Mouse (Mus musculus) kidney, embryonic 15.5 days (tissue): ENCODE results near the gene St6galnac3. TPM values are rescaled to one million over a fixed set of nuclear protein-coding genes. Genes with fewer than 3 reads are reported as not detected.

Experiments
- ATAC-seq: fragments of 200-750 bp; cut with Nextera tagmentation; replicated peaks from 2 replicates; pipeline ENCODE4 v1.8.0; 2017; ENCODE audit warnings: moderate TSS enrichment; ENCODE audit not compliant: low FRiP score
- H3K27ac ChIP-seq: fragments of 300-500 bp; sonication (generic); 2 replicates; pipeline ENCODE4 v1.5.1; 2015; ENCODE audit warnings: mild to moderate bottlenecking, inconsistent platforms
- H3K27me3 ChIP-seq: fragments of 300-500 bp; sonication (generic); 2 replicates; pipeline ENCODE4 v1.6.1; 2015; ENCODE audit warnings: inconsistent platforms
- H3K36me3 ChIP-seq: fragments of 300-500 bp; sonication (generic); 2 replicates; pipeline ENCODE4 v1.6.1; 2015; ENCODE audit warnings: inconsistent platforms
- H3K4me1 ChIP-seq: fragments of 300-500 bp; sonication (generic); 2 replicates; pipeline ENCODE4 v1.6.1; 2015; ENCODE audit warnings: inconsistent platforms
- H3K4me2 ChIP-seq: fragments of 300-500 bp; sonication (generic); 2 replicates; pipeline ENCODE4 v1.6.1; 2015; ENCODE audit warnings: moderate library complexity, mild to moderate bottlenecking, inconsistent platforms
- H3K4me3 ChIP-seq: fragments of 300-500 bp; sonication (generic); replicated peaks from 2 replicates; pipeline ENCODE4 v1.5.1; 2015; ENCODE audit warnings: mild to moderate bottlenecking, inconsistent platforms
- H3K9ac ChIP-seq: fragments of 300-500 bp; sonication (generic); 2 replicates; pipeline ENCODE4 v1.6.1; 2015; ENCODE audit warnings: mild to moderate bottlenecking, inconsistent platforms
- H3K9me3 ChIP-seq: fragments of 300-500 bp; sonication (generic); replicated peaks from 2 replicates; pipeline ENCODE4 v1.6.1; 2016; ENCODE audit warnings: inconsistent platforms
- WGBS: fragments of 180-500 bp; shearing (Covaris S2); methylation state at CpG from one replicate; pipeline ENCODE4 v1.1.7; 2015; ENCODE audit warnings: mixed read lengths; 5-methylcytosine and 5-hydroxymethylcytosine counted together
- polyA plus RNA-seq: library from polyadenylated mRNA; unstranded; fragments of >200 nt; fragmentation: Nextera tagmentation; extraction: Ambion mirVana; gene quantifications from 2 replicates; pipeline ENCODE4 v1.2.1, GENCODE M21; 2015

Gene St6galnac3
- polyA plus RNA-seq, 1 experiment from 2014 or later = 65.5 TPM

DNA sequence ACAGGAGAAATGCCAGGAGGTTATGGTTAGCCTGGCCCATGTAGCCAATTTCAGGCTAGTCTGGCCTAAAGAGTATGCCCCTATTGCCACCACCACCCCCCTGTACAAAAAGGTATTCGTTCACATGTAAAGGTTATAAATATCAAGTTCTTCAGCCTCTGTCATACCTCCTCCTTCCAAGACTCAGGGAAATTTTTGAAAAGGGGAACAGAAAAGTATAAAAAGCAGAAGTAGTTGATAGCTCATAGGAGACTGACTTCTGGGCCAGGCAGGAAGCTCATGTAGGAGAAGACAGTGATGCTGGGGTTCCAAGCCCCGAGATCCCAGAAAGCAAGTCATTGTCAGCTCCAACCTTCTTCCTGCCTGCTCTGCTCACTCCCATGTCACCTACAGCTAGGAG, 158.9 kb downstream of the St6galnac3 start:
- no peaks in the 10 kb centered on the region for H3K36me3 ChIP-seq
- H3K9ac ChIP-seq = no peak overlapping the region
- H3K27me3 ChIP-seq = no peaks in the 10 kb centered on the region
- H3K4me2 ChIP-seq = no peak overlapping the region
- peaks cover 16% of the 10 kb centered on the region; the same call in 1 of the 2 replicates for H3K4me1 ChIP-seq
- no peak overlapping the region for H3K4me3 ChIP-seq
- ATAC-seq = no peak
- no peaks in the 10 kb centered on the region for H3K9me3 ChIP-seq
- whole genome bisulfite sequencing = 79% methylated on average over 2 of the region's 2 CpGs
- no peak overlapping the region for H3K27ac ChIP-seq

DNA sequence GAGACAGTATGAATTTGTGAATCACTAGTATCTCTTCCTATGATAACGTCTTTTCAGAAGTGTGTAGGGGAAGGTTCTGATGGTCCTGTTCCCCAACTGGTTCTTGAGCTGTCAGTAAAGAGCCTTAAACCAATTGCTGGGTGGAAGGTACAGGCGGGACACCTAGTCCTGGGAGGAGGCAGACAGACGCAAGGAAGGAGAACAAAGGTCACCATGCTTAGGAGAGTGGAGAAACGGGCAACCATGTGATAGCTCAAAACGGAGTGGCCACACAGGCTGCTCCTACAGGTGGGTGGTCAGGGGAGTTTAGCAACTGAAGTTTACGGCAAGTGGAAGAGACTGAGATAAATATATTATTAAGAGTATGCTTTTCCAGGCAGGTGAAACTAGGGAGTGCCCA, 164.1 kb downstream of the St6galnac3 start:
- Histone ChIP-seq H3K27ac (no peak overlapping the region), H3K9me3 (no peaks in the 10 kb centered on the region), H3K4me1 (peaks cover 8% of the 10 kb centered on the region; the same call in 1 of the 2 replicates), H3K4me3 (no peak overlapping the region), H3K36me3 (no peaks in the 10 kb centered on the region), H3K9ac (no peak overlapping the region), H3K27me3 (no peaks in the 10 kb centered on the region), H3K4me2 (no peak overlapping the region)
- ATAC-seq = no peak
- 60% methylated on average over 6 of the region's 6 CpGs for WGBS

DNA sequence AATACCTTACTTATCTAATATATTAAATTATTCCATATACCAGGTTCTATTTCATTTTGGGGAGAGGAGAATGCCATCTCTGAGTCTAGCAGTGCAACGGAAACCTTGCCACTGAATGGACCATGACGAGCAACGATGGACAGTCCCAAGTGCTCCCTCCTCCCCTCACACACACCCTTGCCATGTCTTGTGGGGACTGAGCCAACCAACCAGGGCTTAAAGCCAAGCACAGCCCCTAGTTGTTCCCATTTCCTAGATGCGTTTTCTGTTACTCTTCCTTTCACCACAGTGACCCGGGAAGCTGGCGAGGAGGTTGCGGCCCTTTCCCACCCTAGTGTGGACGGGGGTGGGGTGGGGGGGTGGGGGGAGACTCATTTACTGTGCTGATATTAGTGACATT, 165.4 kb downstream of the St6galnac3 start:
- no peaks in the 10 kb centered on the region for H3K9me3 ChIP-seq

DNA sequence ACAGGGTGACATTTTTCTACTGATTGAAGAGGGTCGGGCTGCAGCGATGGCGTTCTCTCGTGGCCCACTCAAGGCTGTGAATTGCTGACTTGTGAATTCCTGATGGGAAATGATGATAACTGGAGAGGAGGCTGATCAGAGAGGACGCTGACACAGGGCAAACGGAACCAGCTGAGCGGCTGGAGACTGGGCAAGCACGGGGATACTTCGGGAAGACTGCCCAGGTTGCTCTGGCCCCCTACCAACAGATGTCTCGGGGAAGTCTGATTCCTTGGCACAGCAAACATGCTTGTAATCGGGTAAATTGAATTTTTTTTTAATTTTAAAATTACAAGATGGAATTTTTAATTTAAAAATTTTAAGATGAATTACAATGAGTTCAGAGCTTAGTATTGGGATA, 168.4 kb downstream of the St6galnac3 start:
- 62% methylated on average over 11 of the region's 11 CpGs for WGBS
- Histone ChIP-seq H3K4me1 (peaks cover 5% of the 10 kb centered on the region; the same call in 1 of the 2 replicates), H3K4me2 (no peak overlapping the region), H3K27me3 (no peaks in the 10 kb centered on the region), H3K9me3 (no peaks in the 10 kb centered on the region), H3K27ac (no peak overlapping the region), H3K4me3 (no peak overlapping the region), H3K36me3 (no peaks in the 10 kb centered on the region), H3K9ac (no peak overlapping the region)
- ATAC-seq = no peak

More for the DNA sequence above, 165.4 kb downstream of the St6galnac3 start:
- H3K27me3 ChIP-seq = no peaks in the 10 kb centered on the region
- H3K4me1 ChIP-seq = peaks cover 8% of the 10 kb centered on the region; the same call in 1 of the 2 replicates
- no peak overlapping the region for H3K4me3 ChIP-seq
- H3K4me2 ChIP-seq = no peak overlapping the region
- H3K36me3 ChIP-seq = no peaks in the 10 kb centered on the region
- 89% methylated on average over 8 of the region's 8 CpGs for WGBS
- H3K27ac ChIP-seq = no peak overlapping the region
- no peak overlapping the region for H3K9ac ChIP-seq
- ATAC-seq = no peak

DNA sequence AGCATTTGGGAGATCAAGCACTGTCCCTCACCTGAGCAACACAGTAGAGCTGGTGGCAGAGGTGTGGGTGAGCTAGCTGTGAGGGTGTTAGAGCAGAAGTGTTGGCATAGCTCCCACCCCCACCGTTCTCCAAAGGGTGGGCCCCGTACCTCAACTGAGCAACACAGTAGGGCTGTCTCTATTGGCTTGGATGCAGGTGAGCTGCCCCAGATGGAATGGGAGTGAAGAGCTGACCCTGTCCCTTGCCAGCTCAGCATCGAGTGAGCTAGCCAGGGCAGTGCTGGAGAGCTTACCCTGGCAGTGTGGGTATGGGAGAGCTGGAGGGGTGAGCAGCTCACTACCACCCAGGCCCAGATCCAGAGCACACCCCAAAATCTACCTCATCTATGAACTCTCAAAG, 171.3 kb downstream of the St6galnac3 start:
- Histone ChIP-seq H3K27me3 (no peaks in the 10 kb centered on the region), H3K27ac (no peak overlapping the region), H3K4me3 (no peak overlapping the region), H3K4me1 (no peaks in the 10 kb centered on the region), H3K36me3 (no peaks in the 10 kb centered on the region), H3K9me3 (no peaks in the 10 kb centered on the region), H3K9ac (no peak overlapping the region), H3K4me2 (no peak overlapping the region)
- no peak for ATAC-seq
- WGBS = 84% methylated on average over 3 of the region's 3 CpGs

DNA sequence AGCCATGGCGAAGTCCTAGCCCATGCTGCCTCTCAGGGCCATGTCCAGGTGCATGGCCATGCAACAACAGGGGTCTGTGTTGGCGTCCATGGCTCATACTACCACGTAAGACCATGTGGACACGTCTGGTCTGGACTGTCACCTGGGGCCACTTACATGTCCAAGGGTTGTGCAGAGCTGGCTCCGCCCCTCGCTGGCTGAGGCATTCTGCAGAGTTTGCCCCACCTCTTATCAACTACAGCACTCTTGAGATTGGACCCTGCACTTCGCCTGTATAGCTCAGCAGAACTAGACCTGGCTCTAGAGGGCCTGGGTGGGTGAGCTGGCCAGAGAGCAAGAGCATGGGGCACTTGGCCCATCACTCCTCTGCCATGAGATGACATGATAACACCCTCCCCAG, 171.7 kb downstream of the St6galnac3 start:
- no peaks in the 10 kb centered on the region for H3K36me3 ChIP-seq
- H3K27me3 ChIP-seq = no peaks in the 10 kb centered on the region
- 90% methylated on average over 7 of the region's 7 CpGs for WGBS
- H3K4me1 ChIP-seq = no peaks in the 10 kb centered on the region
- ATAC-seq = no peak
- H3K9ac ChIP-seq = no peak overlapping the region
- no peak overlapping the region for H3K4me3 ChIP-seq
- no peaks in the 10 kb centered on the region for H3K9me3 ChIP-seq
- no peak overlapping the region for H3K27ac ChIP-seq
- H3K4me2 ChIP-seq = no peak overlapping the region

DNA sequence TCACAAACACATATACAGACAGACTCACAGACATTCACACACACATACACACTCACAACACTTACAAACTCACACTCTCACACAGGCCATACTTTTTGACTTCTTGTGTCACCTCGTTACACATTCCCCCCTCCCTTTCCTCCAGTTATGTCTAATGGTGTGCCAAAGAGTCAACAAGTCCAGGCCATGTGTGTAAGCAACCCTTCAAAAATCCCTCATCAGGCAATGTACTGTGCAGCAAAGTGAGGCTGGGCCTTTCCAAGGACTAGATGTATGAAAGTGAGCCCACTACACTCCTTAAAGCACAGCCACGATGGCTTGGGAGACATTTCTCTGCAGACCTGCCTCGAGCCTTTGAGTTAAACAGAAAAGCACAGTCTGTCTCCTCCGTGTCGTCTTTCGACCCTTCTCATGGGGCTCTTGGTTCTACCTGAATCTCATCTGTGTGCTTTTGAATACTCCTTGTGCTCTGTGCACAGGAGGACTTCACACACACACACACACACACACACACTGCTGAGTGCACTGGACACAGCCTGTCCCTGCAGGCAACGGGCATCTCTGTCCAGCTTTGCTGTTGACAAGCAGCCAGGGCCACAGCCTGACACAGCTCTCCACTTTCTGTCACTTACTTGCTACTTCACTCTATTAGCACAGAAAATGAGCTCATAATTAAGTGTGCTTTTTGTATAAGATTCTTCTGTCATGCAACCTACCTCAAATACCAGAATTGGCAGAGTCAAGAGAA, 177.9 kb downstream of the St6galnac3 start:
- WGBS = 82% methylated on average over 7 of the region's 7 CpGs
- H3K9me3 ChIP-seq = no peaks in the 10 kb centered on the region
- ATAC-seq = no peak

DNA sequence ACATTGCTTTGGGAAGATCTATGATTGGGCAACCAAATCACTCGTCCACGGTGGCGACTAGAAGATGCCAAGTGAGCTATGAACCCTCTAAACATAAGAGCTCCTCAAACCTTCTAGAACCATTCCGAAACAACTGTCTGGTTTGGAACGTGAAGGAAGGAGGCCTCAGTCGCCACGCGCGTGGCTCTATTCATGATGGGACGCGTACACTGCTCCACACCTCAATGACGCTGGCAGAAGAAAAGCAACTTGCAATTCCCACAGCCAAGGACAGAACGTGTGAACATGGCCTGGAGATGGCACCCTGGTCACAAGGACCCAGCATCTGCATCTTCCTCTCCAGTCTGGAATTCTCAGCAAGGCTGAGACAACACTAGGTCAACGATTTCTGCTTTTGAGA, 185.1 kb downstream of the St6galnac3 start:
- Histone ChIP-seq H3K27me3 (no peaks in the 10 kb centered on the region), H3K9me3 (no peaks in the 10 kb centered on the region), H3K4me3 (no peak overlapping the region), H3K27ac (no peak overlapping the region), H3K36me3 (no peaks in the 10 kb centered on the region), H3K9ac (no peak overlapping the region), H3K4me1 (no peaks in the 10 kb centered on the region), H3K4me2 (no peak overlapping the region)
- WGBS = 91% methylated on average over 14 of the region's 14 CpGs
- no peak for ATAC-seq

More for the DNA sequence above, 177.9 kb downstream of the St6galnac3 start:
- H3K27ac ChIP-seq = no peak overlapping the region
- H3K4me3 ChIP-seq = no peak overlapping the region
- H3K4me2 ChIP-seq = no peak overlapping the region
- H3K27me3 ChIP-seq = no peaks in the 10 kb centered on the region
- no peaks in the 10 kb centered on the region for H3K36me3 ChIP-seq
- no peak overlapping the region for H3K9ac ChIP-seq
- H3K4me1 ChIP-seq = no peaks in the 10 kb centered on the region

DNA sequence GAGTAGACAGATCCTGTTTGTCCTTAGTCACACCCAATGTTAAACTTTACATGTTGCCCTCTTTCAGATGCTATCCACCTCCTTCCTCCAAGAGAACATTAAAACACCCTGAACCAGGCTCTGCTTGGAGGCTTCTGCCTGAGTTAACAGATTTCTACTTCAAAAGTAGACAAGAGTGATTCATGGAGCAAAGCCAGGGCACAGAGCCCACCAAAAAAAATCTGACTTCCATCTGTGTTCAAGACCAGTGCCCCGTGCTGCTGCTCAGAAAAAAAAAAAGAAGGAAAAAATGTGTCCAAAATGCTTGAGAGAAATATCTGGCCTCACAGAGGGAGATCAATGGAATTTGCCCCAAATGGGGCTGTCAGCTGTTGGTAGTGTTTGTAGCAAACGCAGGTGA, 186.6 kb downstream of the St6galnac3 start:
- Histone ChIP-seq H3K27me3 (no peaks in the 10 kb centered on the region), H3K4me1 (no peaks in the 10 kb centered on the region), H3K9ac (no peak overlapping the region), H3K27ac (no peak overlapping the region), H3K4me2 (no peak overlapping the region), H3K36me3 (no peaks in the 10 kb centered on the region), H3K9me3 (no peaks in the 10 kb centered on the region), H3K4me3 (no peak overlapping the region)
- 65% methylated on average over 2 of the region's 2 CpGs for WGBS
- no peak for ATAC-seq

DNA sequence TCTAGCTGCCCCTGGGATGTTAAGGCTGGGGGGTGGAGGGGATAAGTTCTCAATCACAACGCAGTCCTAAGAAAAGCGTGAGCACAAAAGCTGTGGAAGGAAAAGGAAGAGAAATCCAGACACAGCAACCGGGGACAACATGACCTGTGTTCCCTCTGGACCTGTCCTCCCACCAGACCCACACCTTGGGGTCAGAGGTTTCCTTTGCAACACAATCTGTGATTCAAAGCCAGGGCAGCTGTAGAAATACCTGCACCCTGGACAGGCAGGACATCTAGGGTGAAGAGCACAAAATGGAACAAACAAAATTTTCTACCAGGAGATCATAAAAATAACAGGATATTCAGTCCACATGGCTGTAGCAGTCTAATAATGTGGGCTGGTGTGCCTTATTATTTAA, 187.5 kb downstream of the St6galnac3 start:
- no peak overlapping the region for H3K4me3 ChIP-seq
- H3K27ac ChIP-seq = no peak overlapping the region
- H3K9ac ChIP-seq = no peak overlapping the region
- H3K9me3 ChIP-seq = no peaks in the 10 kb centered on the region
- no peak overlapping the region for H3K4me2 ChIP-seq
- no peaks in the 10 kb centered on the region for H3K36me3 ChIP-seq
- ATAC-seq = no peak
- no peaks in the 10 kb centered on the region for H3K27me3 ChIP-seq
- no peaks in the 10 kb centered on the region for H3K4me1 ChIP-seq
- WGBS = 73% methylated on average over 3 of the region's 3 CpGs

DNA sequence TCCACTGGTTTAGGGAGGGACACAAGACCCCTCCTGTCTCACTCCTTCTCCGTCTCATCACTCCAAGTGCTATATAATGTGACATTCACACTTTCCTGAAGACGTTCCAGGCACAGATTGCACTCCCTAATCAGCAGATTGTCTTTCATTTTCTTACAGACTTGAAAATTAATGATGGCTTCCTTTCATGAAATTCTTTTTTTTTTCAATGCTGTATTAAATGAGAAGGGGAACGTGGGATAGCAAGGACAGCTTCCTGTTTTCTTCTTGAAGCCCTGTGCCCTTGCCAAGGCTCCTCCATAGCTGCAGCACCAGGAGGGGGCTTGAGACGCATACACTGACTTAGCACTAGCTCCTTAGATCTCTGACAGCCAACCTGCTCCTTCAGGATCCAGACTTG, 188.7 kb downstream of the St6galnac3 start:
- Histone ChIP-seq H3K36me3 (no peaks in the 10 kb centered on the region), H3K4me3 (no peak overlapping the region), H3K27me3 (no peaks in the 10 kb centered on the region), H3K9me3 (no peaks in the 10 kb centered on the region), H3K9ac (no peak overlapping the region), H3K27ac (no peak overlapping the region), H3K4me1 (no peaks in the 10 kb centered on the region), H3K4me2 (no peak overlapping the region)
- ATAC-seq = no peak
- 61% methylated on average over 4 of the region's 4 CpGs for whole genome bisulfite sequencing

DNA sequence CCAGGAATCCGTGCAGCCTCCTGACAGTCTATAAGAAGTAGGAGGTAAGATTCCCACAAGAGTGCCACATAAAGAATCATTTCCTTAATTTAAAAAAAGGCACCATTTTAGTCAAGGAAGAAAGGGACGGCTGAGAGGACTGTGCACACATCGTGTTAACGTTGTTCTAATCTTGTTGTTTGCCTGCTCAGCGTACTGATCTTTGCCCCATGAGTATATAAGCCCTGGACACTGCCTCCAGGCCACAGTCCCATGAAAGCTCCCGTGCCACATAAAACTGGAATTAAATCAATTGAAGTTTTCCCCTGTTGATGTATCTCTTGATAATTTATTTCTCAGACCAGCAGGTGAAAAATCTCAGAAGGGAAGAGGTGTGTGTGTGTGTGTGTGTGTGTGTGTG, 195.8 kb downstream of the St6galnac3 start:
- Histone ChIP-seq H3K4me2 (no peak overlapping the region), H3K27ac (no peak overlapping the region), H3K9me3 (no peaks in the 10 kb centered on the region), H3K4me3 (no peak overlapping the region), H3K4me1 (peaks cover 25% of the 10 kb centered on the region), H3K27me3 (no peaks in the 10 kb centered on the region), H3K36me3 (no peaks in the 10 kb centered on the region), H3K9ac (no peak overlapping the region)
- no peak for ATAC-seq
- 54% methylated on average over 6 of the region's 6 CpGs for WGBS
